Mouse (Mus musculus) thymus, adult 18-20 months (tissue): ENCODE results near the gene Gm21680.
"Not testable (repeated sequence)": the region's sequence is repeated elsewhere in the genome, so short reads cannot be mapped to it uniquely, and the experiment has no call there.

Experiments
- DNase-seq, 2 experiments: peaks; one replicate each; pipeline ENCODE4 v3.0.0; 2022; ENCODE audit warnings: mixed read lengths in 2 of 2

The Gm21680 gene

DNA sequence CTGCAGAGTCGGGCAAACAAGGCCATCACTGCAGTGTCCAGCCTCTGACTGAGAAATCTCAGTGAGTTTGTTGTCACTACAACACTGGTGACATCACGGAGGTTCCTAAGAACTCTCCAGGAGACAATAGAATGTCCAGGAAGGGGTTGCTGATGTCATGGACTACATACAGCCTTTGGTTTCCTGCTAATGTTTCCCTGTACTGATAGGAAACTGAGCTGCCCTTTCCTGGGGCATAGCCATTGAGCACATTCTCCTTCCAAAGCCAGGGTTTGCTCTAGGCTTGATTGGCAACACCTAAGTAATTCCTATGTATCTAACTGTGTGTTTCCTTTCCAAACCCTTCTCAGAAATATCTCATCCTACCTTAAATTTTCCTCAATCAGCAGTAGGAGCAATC is at the start of gene Gm21680:
Gene Gm21680, minus strand, starts transcription at position 101 of the 400 bp plus-strand sequence.
- not testable (repeated sequence) for DNase-seq

DNA sequence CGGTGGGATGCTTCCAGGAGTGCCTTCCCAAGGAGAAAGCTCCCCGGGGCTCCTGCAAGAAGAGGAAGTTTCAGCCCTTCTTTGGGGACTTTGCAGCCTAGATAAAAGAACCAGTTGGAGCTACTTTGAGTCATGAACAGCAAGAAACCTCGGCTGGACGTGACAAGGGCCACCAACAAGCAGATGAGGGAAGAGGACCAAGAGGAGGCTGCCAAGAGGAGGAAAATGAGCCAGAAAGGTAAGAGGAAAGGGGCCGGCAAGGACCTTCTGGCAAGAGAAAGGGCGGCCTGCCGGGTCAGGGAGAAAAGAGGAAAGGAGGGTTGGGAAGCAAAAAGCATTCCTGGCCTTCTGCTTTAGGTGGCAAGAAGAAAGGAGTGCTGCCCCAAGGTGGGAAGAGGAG is 35.2 kb upstream of the Gm21680 start:
- not testable (repeated sequence) for DNase-seq

DNA sequence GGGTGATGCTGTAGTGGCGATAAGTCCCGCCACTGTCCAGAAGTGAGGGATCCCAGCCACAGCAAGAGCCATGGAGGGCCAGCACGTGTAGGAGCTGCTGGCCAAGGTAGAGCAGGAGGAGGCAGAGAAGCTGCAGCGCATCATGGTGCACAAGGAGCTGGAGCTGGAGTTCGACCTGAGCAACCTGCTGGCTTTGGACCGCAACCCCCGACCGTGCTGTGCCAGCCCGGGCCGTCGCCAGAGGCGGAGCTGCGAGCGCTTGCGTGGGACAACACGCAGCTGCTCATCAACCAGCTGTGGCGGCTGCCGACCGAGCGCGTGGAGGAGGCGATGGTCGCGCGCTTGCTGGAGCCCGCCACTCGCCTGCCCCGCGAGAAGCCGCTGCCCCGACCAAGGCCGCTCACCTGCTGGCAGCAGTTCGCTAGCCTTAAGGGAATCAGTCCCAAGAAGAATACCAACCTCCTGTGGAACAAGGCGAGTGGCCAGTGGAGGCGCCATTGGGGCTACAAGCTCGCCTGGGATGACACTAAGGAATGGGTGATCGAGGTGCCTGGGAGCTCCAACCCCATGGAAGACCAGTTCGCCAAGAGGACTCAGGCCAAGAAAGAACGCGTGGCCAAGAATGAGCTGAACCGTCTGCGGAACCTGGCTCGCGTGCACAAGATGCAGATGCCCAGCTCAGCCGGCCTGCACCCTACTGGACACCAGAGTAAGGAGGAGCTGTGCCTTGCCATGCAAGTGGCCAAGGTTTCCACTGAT is 34.7 kb upstream of the Gm21680 start:
- not testable (repeated sequence) for DNase-seq

DNA sequence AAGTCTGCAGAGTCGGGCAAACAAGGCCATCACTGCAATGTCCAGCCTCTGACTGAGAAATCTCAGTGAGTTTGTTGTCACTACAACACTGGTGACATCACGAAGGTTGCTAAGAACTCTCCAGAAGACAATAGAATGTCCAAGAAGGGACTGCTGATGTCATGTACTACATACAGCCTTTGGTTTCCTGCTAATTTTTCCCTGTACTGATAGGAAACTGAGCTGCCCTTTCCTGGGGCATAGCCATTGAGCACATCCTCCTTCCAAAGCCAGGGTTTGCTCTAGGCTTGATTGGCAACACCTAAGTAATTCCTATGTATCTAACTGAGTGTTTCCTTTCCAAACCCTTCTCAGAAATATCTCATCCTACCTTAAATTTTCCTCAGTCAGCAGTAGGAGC is 32.2 kb upstream of the Gm21680 start, which contains the start of gene Gm1979:
Gene Gm1979, minus strand, starts transcription at position 101 of the 400 bp plus-strand sequence.
- not testable (repeated sequence) for DNase-seq

DNA sequence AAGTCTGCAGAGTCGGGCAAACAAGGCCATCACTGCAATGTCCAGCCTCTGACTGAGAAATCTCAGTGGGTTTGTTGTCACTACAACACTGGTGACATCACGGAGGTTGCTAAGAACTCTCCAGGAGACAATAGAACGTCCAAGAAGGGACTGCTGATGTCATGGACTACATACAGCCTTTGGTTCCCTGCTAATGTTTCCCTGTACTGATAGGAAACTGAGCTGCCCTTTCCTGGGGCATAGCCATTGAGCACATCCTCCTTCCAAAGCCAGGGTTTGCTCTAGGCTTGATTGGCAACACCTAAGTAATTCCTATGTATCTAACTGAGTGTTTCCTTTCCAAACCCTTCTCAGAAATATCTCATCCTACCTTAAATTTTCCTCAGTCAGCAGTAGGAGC is 16.1 kb upstream of the Gm21680 start, which contains the start of gene Gm21698:
Gene Gm21698, minus strand, starts transcription at position 101 of the 400 bp plus-strand sequence.
- DNase-seq = not testable (repeated sequence)

DNA sequence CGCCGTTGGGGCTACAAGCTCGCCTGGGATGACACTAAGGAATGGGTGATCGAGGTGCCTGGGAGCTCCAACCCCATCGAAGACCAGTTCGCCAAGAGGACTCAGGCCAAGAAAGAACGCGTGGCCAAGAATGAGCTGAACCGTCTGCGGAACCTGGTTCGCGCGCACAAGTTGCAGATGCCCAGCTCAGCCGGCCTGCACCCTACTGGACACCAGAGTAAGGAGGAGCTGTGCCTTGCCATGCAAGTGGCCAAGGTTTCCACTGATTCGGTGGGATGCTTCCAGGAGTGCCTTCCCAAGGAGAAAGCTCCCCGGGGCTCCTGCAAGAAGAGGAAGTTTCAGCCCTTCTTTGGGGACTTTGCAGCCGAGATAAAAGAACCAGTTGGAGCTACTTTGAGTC is 15.4 kb downstream of the Gm21680 start:
- not testable (repeated sequence) for DNase-seq

DNA sequence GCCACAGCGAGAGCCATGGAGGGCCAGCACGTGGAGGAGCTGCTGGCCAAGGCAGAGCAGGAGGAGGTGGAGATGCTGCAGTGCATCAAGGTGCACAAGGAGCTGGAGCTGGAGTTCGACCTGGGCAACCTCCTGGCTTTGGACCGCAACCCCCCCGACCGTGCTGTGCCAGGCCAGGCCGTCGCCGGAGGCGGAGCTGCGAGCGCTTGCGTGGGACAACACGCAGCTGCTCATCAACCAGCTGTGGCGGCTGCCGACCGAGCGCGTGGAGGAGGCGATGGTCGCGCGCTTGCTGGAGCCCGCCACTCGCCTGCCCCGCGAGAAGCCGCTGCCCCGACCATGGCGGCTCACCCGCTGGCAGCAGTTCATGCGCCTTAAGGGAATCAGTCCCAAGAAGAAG is 15.9 kb downstream of the Gm21680 start:
- not testable (repeated sequence) for DNase-seq

DNA sequence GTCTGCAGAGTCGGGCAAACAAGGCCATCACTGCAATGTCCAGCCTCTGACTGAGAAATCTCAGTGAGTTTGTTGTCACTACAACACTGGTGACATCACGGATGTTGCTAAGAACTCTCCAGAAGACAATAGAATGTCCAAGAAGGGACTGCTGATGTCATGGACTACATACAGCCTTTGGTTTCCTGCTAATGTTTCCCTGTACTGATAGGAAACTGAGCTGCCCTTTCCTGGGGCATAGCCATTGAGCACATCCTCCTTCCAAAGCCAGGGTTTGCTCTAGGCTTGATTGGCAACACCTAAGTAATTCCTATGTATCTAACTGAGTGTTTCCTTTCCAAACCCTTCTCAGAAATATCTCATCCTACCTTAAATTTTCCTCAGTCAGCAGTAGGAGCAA is 18.1 kb downstream of the Gm21680 start, which contains the start of gene Gm21671:
Gene Gm21671, minus strand, starts transcription at position 101 of the 400 bp plus-strand sequence.
- not testable (repeated sequence) for DNase-seq

DNA sequence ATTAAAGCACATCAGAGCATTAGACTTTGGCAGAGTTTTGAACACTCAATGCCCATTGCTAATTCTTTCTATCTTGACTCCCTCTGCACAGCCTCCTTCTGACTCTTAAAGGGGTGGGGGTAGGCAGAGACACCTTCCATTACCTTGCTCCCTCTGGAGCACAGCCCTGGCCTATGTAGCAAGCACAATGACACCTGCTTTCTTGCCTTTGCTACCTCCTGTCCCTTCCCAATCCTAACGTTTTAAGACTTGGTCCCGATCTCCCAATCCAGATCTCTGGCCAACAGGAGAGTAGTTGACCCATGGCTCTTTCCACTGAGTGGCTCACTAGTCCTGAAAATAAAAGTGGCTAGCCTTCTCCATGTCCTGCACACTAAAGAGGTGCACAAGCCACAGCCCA is 27.1 kb downstream of the Gm21680 start:
- not testable (repeated sequence) for DNase-seq

DNA sequence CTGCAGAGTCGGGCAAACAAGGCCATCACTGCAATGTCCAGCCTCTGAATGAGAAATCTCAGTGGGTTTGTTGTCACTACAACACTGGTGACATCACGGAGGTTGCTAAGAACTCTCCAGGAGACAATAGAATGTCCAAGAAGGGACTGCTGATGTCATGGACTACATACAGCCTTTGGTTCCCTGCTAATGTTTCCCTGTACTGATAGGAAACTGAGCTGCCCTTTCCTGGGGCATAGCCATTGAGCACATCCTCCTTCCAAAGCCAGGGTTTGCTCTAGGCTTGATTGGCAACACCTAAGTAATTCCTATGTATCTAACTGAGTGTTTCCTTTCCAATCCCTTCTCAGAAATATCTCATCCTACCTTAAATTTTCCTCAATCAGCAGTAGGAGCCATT is 30.2 kb downstream of the Gm21680 start, which contains the start of gene Gm21663:
Gene Gm21663, minus strand, starts transcription at position 101 of the 400 bp plus-strand sequence.
- DNase-seq = not testable (repeated sequence)
